Mouse (Mus musculus) urinary bladder, postnatal 14 days (tissue): ENCODE results near the gene 1700025G04Rik.
"Not testable (repeated sequence)": the region's sequence is repeated elsewhere in the genome, so short reads cannot be mapped to it uniquely, and the experiment has no call there.

Source experiments
- DNase-seq: peaks from one replicate; pipeline ENCODE4 v3.0.0; 2021; ENCODE audit warnings: low spot score

Gene 1700025G04Rik

GRCm38 (mm10) chr1:151855561-151855960, 234.4 kb downstream of the 1700025G04Rik start:
- DNase-seq, result no peak

GRCm38 (mm10) chr1:151851976-151852375, 237.9 kb downstream of the 1700025G04Rik start:
- DNase-seq, result no peak

GRCm38 (mm10) chr1:151851051-151851848, 238.7 kb downstream of the 1700025G04Rik start:
- no peak for DNase-seq

- no peak for DNase-seq
Measured at GRCm38 (mm10) chr1:151849993-151850608, 239.8 kb downstream of the 1700025G04Rik start.

- DNase-seq, result no peak
Measured at GRCm38 (mm10) chr1:151848286-151848685, 241.6 kb downstream of the 1700025G04Rik start.

GRCm38 (mm10) chr1:151845926-151846782, 243.8 kb downstream of the 1700025G04Rik start:
- no peak for DNase-seq

- DNase-seq, result no peak
Measured at GRCm38 (mm10) chr1:151845252-151845832, 244.6 kb downstream of the 1700025G04Rik start.

- not testable (repeated sequence) for DNase-seq
Measured at GRCm38 (mm10) chr1:151840345-151840744, 249.6 kb downstream of the 1700025G04Rik start.

GRCm38 (mm10) chr1:151835261-151835660, 254.7 kb downstream of the 1700025G04Rik start:
- no peak for DNase-seq

- DNase-seq, result no peak
Measured at GRCm38 (mm10) chr1:151831791-151832190, 258.1 kb downstream of the 1700025G04Rik start.

GRCm38 (mm10) chr1:151825065-151825464, 264.9 kb downstream of the 1700025G04Rik start:
- DNase-seq, result no peak

GRCm38 (mm10) chr1:151820457-151820856, 269.5 kb downstream of the 1700025G04Rik start:
- DNase-seq, result peak; percentile 75

GRCm38 (mm10) chr1:151819190-151819589, 270.7 kb downstream of the 1700025G04Rik start:
- DNase-seq, result no peak

- no peak for DNase-seq
Measured at GRCm38 (mm10) chr1:151816051-151816450, 273.9 kb downstream of the 1700025G04Rik start.

GRCm38 (mm10) chr1:151812004-151812712, 277.8 kb downstream of the 1700025G04Rik start:
- no peak for DNase-seq

- DNase-seq, result no peak
Measured at GRCm38 (mm10) chr1:151811456-151811855, 278.5 kb downstream of the 1700025G04Rik start.

- DNase-seq, result no peak
Measured at GRCm38 (mm10) chr1:151810628-151811421, 279.1 kb downstream of the 1700025G04Rik start.

GRCm38 (mm10) chr1:151807286-151807685, 282.6 kb downstream of the 1700025G04Rik start:
- no peak for DNase-seq

- not testable (repeated sequence) for DNase-seq
Measured at GRCm38 (mm10) chr1:151802795-151803194, 287.1 kb downstream of the 1700025G04Rik start.
